Mouse (Mus musculus): Measurements from ENCODE around the gene Il10rb. TPM values are rescaled to one million over a fixed set of nuclear protein-coding genes. Genes with fewer than 3 reads are reported as not detected.

Il10rb gene
- polyA plus RNA-seq, 1 experiment: 14.1 TPM

DNA sequence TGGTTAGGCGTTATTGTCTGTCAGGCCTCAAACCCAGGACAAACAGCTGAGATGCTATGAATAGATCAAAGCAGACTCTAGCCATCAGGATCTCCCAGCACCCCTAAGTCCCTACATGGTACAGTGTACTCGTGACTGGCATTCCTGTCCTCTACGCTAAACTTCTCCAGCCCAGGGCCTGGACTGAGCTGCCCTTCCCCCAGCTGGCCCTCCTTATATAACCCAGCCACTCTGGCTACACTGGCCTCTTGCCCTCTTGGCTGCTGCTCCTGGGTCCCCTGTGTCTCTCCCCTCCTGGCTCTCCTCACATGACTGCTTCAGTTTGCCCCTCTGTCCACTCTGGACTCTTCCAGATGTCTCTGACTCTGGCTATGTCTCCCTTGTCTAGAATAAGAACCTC is 56.7 kb downstream of the Il10rb start:
- Histone ChIP-seq H3K36me3 (ENCODE audit: control insufficient read depth, insufficient read depth) (no peaks in the 10 kb centered on the region), H3K79me3 (ENCODE audit: low read depth) (no peaks in the 10 kb centered on the region), H3K79me2 (ENCODE audit: control insufficient read depth, insufficient read depth) (no peaks in the 10 kb centered on the region), H3ac (ENCODE audit: control insufficient read depth, insufficient read length, low read depth) (no peak overlapping the region), H3K27me3 (ENCODE audit: control insufficient read depth, insufficient read depth, insufficient read length) (no peaks in the 10 kb centered on the region), H3K4me3 (ENCODE audit: insufficient read depth, poor library complexity, severe bottlenecking) (no peak overlapping the region)
- no peak for TF ChIP-seq USF1 (IDR thresholded peaks at IDR 0.05; ENCODE audit: low read depth)
- TF ChIP-seq MYOG (IDR thresholded peaks at IDR 0.05; ENCODE audit: control insufficient read depth, extremely low read depth, insufficient read length): no peak
- TF ChIP-seq MAX (IDR thresholded peaks at IDR 0.05): no peak
- no peak for TF ChIP-seq CTCF (IDR thresholded peaks at IDR 0.05; ENCODE audit: control insufficient read depth, insufficient read depth, insufficient read length)
- no peak for TF ChIP-seq MYOD1 (IDR thresholded peaks at IDR 0.05; ENCODE audit: control insufficient read depth, insufficient read length, low read depth)
- TF ChIP-seq CEBPB (IDR thresholded peaks at IDR 0.05; ENCODE audit: low read depth): no peak
- no peak for TF ChIP-seq FOSL1 (IDR thresholded peaks at IDR 0.05; ENCODE audit: insufficient read depth, low read length, poor library complexity, severe bottlenecking)

- H3K36me3 ChIP-seq (ENCODE audit: control insufficient read depth, insufficient read depth): no peaks in the 10 kb centered on the region
- H3K79me2 ChIP-seq (ENCODE audit: control insufficient read depth, insufficient read depth): no peaks in the 10 kb centered on the region
- no peaks in the 10 kb centered on the region for H3K79me3 ChIP-seq (ENCODE audit: low read depth)
- H3K27me3 ChIP-seq (ENCODE audit: control insufficient read depth, insufficient read depth, insufficient read length): no peaks in the 10 kb centered on the region
- H3ac ChIP-seq (ENCODE audit: control insufficient read depth, insufficient read length, low read depth): no peak overlapping the region
- no peak overlapping the region for H3K4me3 ChIP-seq (ENCODE audit: insufficient read depth, poor library complexity, severe bottlenecking)
- no peak for TF ChIP-seq MAX (IDR thresholded peaks at IDR 0.05)
- no peak for TF ChIP-seq USF1 (IDR thresholded peaks at IDR 0.05; ENCODE audit: low read depth)
- TF ChIP-seq CTCF (IDR thresholded peaks at IDR 0.05; ENCODE audit: control insufficient read depth, insufficient read depth, insufficient read length): no peak
- TF ChIP-seq FOSL1 (IDR thresholded peaks at IDR 0.05; ENCODE audit: insufficient read depth, low read length, poor library complexity, severe bottlenecking): no peak
- TF ChIP-seq CEBPB (IDR thresholded peaks at IDR 0.05; ENCODE audit: low read depth): no peak
- no peak for TF ChIP-seq MYOD1 (IDR thresholded peaks at IDR 0.05; ENCODE audit: control insufficient read depth, insufficient read length, low read depth)
- no peak for TF ChIP-seq MYOG (IDR thresholded peaks at IDR 0.05; ENCODE audit: control insufficient read depth, extremely low read depth, insufficient read length)
Observed at GRCm38 (mm10) chr16:91463400-91463799, 57.4 kb downstream of the Il10rb start.

- Histone ChIP-seq H3K79me3 (ENCODE audit: low read depth) (no peaks in the 10 kb centered on the region), H3K79me2 (ENCODE audit: control insufficient read depth, insufficient read depth) (no peaks in the 10 kb centered on the region), H3K36me3 (ENCODE audit: control insufficient read depth, insufficient read depth) (no peaks in the 10 kb centered on the region), H3ac (ENCODE audit: control insufficient read depth, insufficient read length, low read depth) (no peak overlapping the region), H3K27me3 (ENCODE audit: control insufficient read depth, insufficient read depth, insufficient read length) (no peaks in the 10 kb centered on the region), H3K4me3 (ENCODE audit: insufficient read depth, poor library complexity, severe bottlenecking) (no peak overlapping the region)
- TF ChIP-seq USF1 (IDR thresholded peaks at IDR 0.05; ENCODE audit: low read depth) (no peak), MAX (IDR thresholded peaks at IDR 0.05) (no peak), CTCF (IDR thresholded peaks at IDR 0.05; ENCODE audit: control insufficient read depth, insufficient read depth, insufficient read length) (no peak), MYOG (IDR thresholded peaks at IDR 0.05; ENCODE audit: control insufficient read depth, extremely low read depth, insufficient read length) (no peak), FOSL1 (IDR thresholded peaks at IDR 0.05; ENCODE audit: insufficient read depth, low read length, poor library complexity, severe bottlenecking) (no peak), CEBPB (IDR thresholded peaks at IDR 0.05; ENCODE audit: low read depth) (no peak), MYOD1 (IDR thresholded peaks at IDR 0.05; ENCODE audit: control insufficient read depth, insufficient read length, low read depth) (no peak)
Observed at GRCm38 (mm10) chr16:91463836-91464400, 58.0 kb downstream of the Il10rb start.

DNA sequence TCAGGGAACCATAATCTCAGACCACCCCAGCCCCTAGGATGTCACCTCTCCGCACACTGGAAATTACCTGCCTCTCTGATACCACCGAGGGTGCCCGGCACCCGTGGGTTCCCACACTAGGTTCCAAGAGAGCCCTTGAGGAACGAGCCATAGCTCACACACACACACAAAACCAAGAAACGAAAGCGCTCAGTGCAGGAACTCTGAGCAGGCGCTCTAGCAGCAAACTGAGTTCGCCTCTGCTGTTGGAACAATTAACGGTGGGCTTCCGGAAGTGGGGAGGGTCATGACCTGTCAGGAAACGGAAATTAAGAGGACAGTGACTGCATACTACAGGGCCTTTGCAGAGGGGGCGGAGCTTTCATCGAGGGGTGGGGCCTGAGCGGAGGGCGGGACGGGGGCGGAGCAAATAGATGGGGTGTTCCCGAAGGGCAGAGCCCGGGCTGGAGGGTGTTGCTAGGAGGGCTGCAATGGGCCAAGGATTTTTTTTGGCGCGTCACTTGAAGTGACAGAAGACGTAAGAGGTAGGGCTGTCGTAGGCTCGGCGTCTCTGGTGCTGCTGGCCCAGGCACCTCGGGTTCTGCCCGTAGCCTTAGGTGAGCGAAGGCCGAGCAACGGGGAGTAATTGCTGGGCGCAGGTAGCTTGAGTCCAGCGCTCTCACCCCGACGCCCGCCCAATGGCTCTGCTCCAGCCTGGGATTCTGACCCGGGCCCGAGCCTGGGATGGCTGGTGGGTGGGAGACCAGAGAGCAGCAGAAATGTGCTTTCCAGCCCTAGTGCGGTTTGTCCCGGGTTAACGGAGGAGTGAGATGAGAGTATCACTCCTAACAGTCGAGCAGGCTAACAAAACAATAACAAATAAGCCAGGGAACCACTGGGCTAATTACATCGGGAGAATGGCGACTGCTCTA is 58.9 kb downstream of the Il10rb start:
- H3K79me3 ChIP-seq (ENCODE audit: low read depth): no peaks in the 10 kb centered on the region
- TF ChIP-seq MYOG (IDR thresholded peaks at IDR 0.05; ENCODE audit: control insufficient read depth, extremely low read depth, insufficient read length): no peak
- TF ChIP-seq CEBPB (IDR thresholded peaks at IDR 0.05; ENCODE audit: low read depth): no peak
- TF ChIP-seq MAX (IDR thresholded peaks at IDR 0.05): no peak
- no peak for TF ChIP-seq MYOD1 (IDR thresholded peaks at IDR 0.05; ENCODE audit: control insufficient read depth, insufficient read length, low read depth)
- TF ChIP-seq USF1 (IDR thresholded peaks at IDR 0.05; ENCODE audit: low read depth): no peak
- TF ChIP-seq CTCF (IDR thresholded peaks at IDR 0.05; ENCODE audit: control insufficient read depth, insufficient read depth, insufficient read length): no peak
- no peak for TF ChIP-seq FOSL1 (IDR thresholded peaks at IDR 0.05; ENCODE audit: insufficient read depth, low read length, poor library complexity, severe bottlenecking)
- peak overlapping the region; percentile 25 for H3K4me3 ChIP-seq (ENCODE audit: insufficient read depth, poor library complexity, severe bottlenecking)
- no peaks in the 10 kb centered on the region for H3K36me3 ChIP-seq (ENCODE audit: control insufficient read depth, insufficient read depth)
- H3K27me3 ChIP-seq (ENCODE audit: control insufficient read depth, insufficient read depth, insufficient read length): no peaks in the 10 kb centered on the region
- H3ac ChIP-seq (ENCODE audit: control insufficient read depth, insufficient read length, low read depth): peak overlapping the region; percentile 57
- no peaks in the 10 kb centered on the region for H3K79me2 ChIP-seq (ENCODE audit: control insufficient read depth, insufficient read depth)

DNA sequence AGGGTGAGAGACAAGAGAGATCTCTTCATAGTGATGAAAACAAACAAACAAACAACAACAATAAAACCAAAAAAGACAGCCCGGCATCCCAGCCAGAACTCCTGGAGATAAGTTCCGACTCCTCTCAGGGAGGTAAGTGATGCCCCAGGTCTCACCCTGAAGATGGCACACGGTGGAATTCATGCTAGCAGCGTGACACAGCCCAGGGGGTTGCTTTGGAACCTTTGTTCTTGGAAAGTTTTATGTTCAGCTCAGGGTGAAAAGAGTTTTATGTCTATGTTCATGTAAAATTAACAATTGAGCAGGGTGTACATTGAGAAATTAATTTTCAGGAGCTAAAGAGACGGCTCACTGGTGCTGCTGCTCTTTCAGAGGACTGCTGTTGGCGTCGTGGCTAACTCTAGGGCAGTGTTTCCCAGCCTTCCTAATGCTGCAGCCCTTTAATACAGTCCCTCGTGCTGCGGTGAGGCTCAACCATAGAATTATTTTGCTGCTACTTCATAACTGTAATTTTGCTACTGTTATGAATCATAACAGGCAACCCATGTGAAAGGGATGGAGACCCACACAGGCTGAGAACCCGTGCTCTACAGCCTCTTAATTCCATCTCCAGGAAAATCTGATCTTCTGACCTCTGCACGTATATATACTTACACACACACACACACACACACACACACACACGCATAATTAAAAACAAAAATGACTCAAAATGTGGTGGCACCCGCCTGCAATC is 59.7 kb downstream of the Il10rb start:
- Histone ChIP-seq H3ac (ENCODE audit: control insufficient read depth, insufficient read length, low read depth) (no peak overlapping the region), H3K27me3 (ENCODE audit: control insufficient read depth, insufficient read depth, insufficient read length) (no peaks in the 10 kb centered on the region), H3K4me3 (ENCODE audit: insufficient read depth, poor library complexity, severe bottlenecking) (no peak overlapping the region), H3K79me3 (ENCODE audit: low read depth) (no peaks in the 10 kb centered on the region), H3K36me3 (ENCODE audit: control insufficient read depth, insufficient read depth) (no peaks in the 10 kb centered on the region), H3K79me2 (ENCODE audit: control insufficient read depth, insufficient read depth) (no peaks in the 10 kb centered on the region)
- no peak for TF ChIP-seq CEBPB (IDR thresholded peaks at IDR 0.05; ENCODE audit: low read depth)
- no peak for TF ChIP-seq MYOD1 (IDR thresholded peaks at IDR 0.05; ENCODE audit: control insufficient read depth, insufficient read length, low read depth)
- TF ChIP-seq FOSL1 (IDR thresholded peaks at IDR 0.05; ENCODE audit: insufficient read depth, low read length, poor library complexity, severe bottlenecking): no peak
- no peak for TF ChIP-seq MYOG (IDR thresholded peaks at IDR 0.05; ENCODE audit: control insufficient read depth, extremely low read depth, insufficient read length)
- TF ChIP-seq MAX (IDR thresholded peaks at IDR 0.05): no peak
- no peak for TF ChIP-seq CTCF (IDR thresholded peaks at IDR 0.05; ENCODE audit: control insufficient read depth, insufficient read depth, insufficient read length)

All from C2C12 (cell line).